Mouse (Mus musculus) left cerebral cortex, postnatal 36 days (tissue): ENCODE measurements around the gene Ddx41. TPM values are rescaled to one million over a fixed set of nuclear protein-coding genes. Genes with fewer than 3 reads are reported as not detected.

ENCODE experiments used
- DNase-seq, 2 experiments: peaks; one replicate each; pipeline ENCODE4 v3.0.0; 2021 to 2022; ENCODE audit warnings: low spot score in 2 of 2, mixed read lengths in 1 of 2
- intact Hi-C: fragments of 180-260 bp; cut with DNase I; formaldehyde crosslinking; loops from one replicate; pipeline ENCODE4 v1.15.1; 2025
- total RNA-seq, 2 experiments: library from RNA; stranded (reverse); gene quantifications; 2 replicates each; pipeline ENCODE4 v1.2.3; 2021

The Ddx41 gene
- total RNA-seq, 2 experiments from 2014 or later = 53.1 to 63.9 TPM

DNA sequence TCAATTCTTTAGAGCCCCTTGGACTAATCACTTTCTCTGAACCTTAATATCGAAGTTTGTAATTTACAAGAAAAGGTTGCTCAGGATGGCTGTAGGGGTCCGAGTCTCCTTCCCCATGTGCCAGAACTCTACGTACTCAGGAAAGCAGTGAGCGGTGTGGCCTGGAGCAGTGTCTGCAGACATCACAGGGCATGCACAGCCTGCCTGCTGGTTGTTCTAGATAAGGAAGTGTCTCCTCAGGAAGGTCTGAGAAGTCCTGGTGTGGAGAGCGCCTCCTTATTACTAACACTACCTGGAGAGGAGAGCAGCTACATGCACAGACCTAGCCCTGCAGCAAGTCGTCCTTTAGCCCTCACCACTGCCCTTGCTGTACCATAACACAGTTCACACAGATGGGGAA lies 8.3 kb upstream of the Ddx41 start:
- no peak for DNase-seq
- intact Hi-C loops = no loop called here

DNA sequence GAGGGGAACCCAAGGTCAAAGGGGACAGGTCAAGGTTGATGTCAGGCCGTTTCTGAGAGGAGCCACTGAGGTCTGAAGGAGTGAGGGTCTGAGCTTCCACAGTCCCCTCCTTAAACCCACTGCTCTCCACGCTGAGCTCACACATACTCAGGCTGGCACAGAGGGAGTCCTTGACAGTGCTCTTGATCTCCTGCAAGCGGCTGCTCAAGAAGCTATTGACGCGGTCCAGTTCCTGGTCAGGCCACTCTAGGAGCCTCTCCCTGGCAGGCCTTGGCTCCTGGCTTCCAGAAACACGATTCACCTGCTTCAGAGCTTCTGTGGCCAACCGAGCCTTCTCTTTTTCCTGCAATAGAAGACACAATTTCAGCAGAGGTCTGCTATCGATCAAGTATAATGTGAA lies 7.0 kb upstream of the Ddx41 start:
- no peak for DNase-seq
- intact Hi-C loops = no loop called here

DNA sequence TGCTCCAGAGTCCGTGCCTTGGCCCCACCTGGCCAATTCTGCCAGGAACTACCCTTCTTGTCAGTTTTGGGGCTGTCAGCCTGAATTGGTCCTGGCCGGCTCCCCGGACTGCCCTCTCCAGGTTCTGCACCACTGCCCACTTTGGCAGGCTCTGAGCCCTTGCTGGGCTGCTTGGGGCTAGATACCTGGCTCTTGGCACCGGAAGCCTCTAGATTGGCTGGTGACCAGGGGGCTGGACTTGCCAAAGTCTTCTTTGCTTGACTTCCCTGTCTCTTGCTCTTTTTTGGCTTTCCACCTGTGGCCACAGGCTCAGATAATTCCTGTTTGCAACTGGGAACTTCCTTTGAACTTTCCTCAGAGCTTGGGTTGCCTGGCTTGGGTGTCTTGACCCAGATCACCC lies 6.4 kb upstream of the Ddx41 start:
- DNase-seq = no peak
- intact Hi-C loops = no loop called here

DNA sequence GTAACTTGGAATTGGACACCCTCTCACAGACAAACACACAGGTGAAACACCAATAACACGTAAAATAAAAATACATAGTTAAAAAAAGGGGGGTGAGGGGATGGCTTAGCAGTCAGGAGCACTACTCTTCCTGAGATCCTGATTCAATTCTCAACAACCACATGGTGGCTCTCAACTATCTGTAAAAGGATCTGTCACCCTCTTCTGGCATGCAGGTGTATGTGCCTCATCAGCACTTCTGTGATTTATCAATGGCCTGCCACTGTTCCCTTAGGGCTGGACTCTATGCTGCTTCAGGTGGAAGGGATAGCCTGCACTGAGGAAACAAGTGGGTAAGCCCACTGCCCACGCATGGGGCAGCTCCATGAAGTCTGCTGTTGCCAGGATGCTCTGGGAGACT lies 4.5 kb upstream of the Ddx41 start:
- no peak for DNase-seq
- intact Hi-C loops = no loop called here

DNA sequence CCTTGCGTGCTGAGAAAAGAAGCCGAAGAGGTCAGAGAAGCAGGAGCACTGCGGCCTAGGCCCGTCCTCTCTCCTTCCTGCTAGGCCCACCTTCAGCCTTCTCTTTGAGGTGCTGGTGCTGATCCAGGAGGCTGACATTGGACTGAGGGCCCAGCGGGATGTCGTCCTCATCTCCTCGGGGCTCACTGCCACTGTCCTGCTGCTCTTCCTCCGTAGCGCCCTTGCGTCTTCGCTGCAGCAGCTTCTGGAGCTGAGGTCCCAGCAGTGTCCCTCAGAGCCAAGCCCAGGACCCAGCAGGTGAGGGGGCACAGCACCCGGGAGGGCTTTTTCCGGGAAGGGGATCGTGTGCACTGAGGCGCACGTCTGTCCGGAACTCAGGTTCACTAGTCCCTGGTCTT lies 663 bp downstream of the Ddx41 start:
- no peak for DNase-seq
- intact Hi-C loops = loop anchor here (5.0 kb wide), 1 partner anchor 113 kb away; no protein-coding TSS in a partner anchor

DNA sequence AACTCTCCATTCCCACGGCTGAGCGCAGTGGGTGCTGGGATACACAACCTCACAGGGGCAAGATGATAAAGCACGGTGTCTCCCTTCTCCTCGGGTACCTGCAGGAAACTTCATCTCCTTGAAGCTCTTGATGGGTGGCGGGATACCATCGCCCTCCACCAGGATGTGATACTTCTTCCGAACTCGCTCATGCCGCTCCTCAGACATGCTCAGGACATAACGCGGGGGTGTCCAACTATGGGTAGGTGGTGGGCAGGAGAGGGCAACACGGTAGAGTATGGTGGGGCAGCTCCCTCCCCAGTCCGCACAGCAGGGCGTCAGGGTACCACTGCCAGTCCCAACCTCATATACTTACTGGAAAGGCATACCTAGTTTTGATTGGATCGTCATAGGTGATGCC lies 1.3 kb downstream of the Ddx41 start:
- intact Hi-C loops = loop anchor here (5.0 kb wide), 1 partner anchor 113 kb away; no protein-coding TSS in a partner anchor
- DNase-seq = no peak

DNA sequence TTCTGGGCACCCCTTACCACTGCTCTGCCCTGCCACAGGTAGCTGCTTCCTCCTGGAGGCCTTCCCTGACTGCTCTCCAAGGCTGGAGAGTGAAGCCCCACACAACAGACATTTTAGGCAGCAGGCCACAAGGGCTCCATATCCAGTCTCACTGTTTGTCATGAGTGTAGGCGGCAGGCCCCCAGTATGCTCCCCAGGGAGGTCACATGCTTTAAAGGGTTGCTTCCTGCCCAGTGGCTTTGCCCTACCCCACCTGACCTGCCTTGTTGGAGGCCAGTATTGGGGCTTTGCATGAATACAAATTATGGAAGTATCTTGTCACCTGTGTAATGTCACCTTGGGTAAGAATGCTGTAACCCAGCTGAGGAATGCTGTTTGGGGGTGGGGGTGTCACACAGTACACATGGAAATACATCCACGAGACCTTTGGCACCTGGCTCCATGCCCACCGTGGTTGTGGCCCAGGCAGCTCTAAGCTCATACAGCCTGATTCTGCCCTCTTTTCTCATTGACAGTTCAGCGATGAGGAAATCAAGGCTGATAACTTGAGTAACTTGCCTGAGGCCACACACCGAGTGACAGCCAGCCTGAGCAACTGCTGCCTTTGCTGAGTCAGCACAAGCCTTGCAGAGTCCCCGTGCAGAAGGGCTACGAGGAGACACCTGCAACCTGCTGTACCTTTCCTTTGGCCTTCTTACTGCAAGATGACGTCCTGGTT lies 7.1 kb downstream of the Ddx41 start, which contains the start of gene Dok3:
Dok3 (minus strand) TSS at position 99 of the 718 bp plus-strand sequence.
- DNase-seq = no peak
- intact Hi-C loops = no loop called here

DNA sequence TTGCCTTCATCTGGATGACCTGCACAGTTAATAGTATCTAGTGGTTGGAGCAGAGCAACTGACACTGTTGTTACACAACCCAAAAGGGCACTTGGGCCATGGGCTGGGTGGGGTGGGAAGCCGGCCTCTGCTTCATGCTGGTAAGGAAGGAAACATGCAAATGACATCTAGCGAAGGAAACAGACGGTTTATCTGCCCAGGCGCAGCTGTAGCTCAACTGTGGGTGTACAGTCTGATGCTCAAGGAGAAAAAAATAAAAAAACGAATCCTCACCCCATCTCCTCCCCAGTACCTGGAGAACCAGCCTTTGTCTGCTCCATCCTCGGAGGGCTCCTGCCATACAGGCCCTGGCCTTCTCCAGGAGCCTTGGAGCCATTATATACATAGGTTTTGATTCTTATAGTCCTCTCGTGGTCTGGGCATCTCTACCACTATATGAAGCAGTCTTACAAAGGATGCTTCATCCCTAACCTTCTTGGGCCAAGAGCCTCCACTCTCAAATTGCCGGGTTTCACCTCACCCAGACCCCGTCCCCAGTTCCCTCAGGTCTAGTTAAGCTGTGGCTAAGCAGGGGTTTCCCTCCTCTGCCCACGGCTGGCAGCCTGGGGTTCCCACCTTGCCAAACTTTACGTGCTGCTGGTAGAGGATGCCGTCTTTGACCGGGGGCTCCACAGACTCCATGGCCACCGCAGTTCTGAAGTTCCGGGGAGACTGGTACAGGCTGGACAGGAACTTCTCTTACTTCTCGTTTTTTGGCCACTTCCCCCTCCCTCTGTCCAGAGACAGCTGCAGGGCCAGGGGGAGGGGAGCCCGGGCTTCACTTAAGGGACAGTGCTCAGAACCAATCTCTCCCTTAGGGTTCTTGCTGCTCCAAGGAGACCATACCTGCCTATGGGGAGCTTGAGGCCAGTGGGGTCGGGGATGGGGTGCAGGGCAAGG lies 8.4 kb downstream of the Ddx41 start:
- intact Hi-C loops = no loop called here
- no peak for DNase-seq

DNA sequence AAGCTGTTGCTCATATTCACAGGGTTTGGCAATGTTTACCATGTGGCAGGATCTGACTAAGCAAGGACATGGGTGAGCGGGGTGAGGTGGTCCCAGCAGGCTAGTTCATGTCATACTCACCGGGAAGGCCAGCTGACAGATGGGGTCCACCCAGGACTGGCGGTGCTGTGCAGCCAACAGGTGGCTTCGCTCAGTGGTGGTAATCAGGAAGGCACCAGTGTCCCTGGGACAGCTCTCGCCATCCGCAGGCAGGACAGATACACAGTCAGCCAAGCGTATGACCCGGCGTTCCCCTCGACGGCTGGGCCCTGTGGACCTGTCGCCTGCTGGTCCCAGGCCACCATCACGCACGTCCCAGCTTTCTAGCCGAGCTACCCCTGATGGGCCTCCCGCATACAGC lies 9.2 kb downstream of the Ddx41 start:
- no peak for DNase-seq
- intact Hi-C loops = no loop called here

DNA sequence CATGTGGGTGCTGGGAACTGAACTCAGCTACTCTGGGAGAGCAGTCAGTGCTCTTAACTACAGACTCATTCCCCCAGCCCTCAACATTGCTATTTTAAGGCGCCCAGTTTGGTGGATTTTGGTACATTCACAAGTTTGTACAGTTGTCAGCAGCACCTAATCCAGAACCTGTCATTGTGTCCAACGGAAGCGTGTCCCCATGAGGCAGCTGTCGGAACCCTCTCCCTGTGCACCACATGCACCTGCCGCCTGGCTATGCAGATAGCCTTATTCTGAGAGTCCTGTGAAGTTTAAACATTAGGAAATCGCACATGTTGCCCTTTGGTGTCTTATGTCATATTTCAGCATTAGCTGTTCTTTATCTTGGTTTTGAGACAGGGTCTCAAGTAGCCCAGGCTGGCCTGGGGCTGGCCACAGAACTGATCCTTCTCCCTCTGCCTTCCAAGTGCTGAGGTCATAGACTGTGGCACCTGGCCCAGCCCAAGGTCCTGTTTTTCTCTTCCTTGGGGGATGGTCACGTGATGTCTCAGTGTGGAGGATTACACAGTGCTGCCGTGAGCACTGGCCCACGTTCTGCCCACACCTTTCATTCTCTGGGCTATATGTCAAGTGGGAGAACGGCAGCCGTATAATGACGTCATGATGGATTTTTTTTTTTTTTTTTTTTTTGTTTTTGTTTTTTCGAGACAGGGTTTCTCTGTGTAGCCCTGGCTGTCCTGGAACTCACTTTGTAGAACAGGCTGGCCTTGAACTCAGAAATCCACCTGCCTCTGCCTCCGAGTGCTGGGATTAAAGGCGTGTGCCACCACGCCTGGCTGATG lies 10.5 kb downstream of the Ddx41 start:
- DNase-seq = no peak
- intact Hi-C loops = no loop called here

DNA sequence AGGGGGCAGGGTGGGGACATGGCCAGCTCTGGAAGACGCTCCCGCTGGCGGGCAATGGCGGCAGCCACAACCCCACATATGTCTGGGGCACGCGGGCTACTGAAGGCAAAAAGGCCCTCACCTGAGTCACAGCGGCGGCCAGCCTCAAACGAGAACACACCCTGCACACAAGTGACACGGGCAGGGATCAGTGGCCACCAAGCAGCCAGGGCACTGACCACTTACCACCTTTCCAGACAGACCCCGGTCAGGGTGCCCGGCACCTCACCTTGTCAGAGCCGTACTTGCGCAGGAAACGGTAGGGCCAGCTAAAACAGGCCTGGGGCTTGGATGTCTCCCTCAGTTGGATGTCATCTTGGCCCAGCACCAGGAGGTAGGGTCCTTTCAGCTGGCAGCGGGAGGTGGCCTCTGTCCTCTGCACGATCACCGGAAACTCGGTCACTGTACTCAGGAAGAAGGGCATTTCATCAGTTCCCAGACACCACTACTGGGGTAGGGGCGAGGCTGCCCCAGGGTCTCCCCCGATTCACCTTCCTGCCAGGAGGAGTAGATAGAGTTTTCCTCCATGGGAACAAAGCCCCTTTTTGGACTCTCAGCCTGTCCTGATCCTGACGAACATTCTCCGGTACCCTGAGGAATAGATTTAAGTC lies 12.4 kb downstream of the Ddx41 start:
- DNase-seq = no peak
- intact Hi-C loops = no loop called here

DNA sequence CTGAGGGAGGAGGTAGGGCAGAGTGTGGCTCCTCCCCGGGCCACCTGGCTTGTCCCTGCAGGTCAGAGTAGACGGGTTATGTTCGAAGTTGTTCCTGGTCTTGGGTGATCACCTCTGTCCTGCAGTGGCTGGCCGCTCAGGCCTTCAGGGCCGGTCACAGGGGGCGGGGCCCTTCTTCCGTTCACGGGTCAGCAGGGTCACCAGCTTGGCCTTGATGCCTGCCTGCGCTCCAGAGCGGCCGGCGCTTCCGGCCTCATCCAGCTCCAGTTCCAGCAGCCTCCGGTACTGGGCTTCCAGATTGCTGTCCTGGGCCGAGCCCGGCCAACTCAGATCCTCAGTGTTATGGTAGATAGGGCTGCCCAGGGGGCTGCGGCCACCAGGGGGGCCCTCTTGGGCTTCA lies 13.2 kb downstream of the Ddx41 start:
- DNase-seq = no peak
- intact Hi-C loops = no loop called here

DNA sequence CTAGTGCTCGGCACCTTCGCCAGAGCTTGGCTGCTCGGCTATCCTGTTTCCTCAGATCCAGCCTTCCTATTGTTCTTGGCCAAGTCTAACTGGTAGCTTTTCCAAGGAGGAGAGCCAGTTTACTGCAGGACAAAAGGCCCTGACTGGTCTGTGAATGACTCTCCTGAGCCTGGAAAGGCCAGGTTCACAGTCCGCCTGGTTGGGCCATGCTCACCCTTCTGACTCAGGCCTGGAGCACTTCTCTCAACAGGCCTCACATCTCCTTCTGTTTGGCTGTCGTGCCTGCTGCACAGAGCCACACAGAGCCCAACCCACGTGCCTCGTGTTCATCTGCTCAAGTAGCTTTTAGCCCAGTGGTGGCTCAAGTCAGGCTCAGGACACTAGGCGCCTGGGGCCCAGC lies 13.7 kb downstream of the Ddx41 start:
- intact Hi-C loops = no loop called here
- DNase-seq = no peak

DNA sequence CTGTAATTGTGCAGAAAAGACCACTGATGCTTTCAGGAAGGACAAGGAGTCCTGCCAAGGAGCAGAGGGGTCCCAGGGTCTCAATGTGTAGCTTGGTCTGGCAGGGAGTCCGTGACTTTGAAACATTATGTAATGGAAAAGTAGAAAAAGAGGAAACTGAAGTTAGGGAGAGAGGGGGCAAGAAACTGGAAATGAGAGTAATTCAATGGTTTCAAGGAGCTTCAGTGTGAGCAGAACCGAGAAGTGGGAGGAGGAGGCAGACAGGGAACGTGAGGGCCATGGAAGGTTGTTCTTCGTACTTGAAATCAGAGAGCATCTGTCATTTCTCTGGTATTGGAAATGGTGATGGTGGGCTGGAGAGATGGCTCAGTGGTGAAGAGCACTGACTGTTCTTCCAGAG lies 16.9 kb downstream of the Ddx41 start:
- intact Hi-C loops = no loop called here
- no peak for DNase-seq

DNA sequence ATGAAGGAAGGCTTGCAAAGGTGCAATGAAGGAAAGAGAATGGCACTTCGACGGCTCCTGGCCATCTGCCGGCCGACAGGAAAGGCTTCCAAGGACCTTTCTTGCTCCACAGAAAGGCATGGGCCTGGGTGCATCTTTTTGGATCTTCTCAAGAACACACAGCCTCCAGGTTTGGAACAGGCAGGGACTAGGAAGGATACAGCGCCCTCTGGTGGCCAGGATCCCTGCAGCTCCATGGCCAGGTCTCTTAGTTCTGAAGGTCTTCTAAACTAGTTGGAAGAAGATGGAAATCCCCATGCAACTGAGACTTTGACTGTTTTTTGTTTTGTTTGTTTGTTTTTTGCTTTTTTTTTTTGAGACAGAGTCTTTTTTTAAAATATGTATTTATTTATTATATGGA lies 19.5 kb downstream of the Ddx41 start:
- peak; percentile 85 to 88 for DNase-seq
- intact Hi-C loops = loop anchor here (2.0 kb wide), 1 partner anchor 44 kb away; no protein-coding TSS in a partner anchor

DNA sequence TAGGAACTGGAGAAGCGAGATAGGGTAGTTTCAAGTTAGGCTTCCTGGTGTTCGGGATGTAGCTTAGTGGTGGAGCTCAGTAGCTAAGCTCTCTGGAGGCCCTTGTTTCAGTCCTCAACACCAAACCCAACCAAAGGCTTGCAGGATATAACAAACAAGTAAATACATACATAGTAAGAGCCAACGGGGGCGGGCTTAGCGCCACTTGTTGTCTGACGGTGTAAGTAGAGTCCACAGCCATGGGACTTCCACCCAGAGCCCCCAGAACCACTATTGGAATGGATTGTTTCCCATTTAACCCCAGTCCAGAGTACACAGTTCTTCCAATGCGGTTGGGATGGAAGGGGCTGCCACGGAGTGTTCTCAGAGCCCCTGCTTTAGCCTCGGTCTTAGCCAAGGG lies 22.6 kb downstream of the Ddx41 start:
- intact Hi-C loops = loop anchor here (2.0 kb wide), 2 partner anchors 31 to 109 kb away; no protein-coding TSS in a partner anchor
- no peak for DNase-seq

DNA sequence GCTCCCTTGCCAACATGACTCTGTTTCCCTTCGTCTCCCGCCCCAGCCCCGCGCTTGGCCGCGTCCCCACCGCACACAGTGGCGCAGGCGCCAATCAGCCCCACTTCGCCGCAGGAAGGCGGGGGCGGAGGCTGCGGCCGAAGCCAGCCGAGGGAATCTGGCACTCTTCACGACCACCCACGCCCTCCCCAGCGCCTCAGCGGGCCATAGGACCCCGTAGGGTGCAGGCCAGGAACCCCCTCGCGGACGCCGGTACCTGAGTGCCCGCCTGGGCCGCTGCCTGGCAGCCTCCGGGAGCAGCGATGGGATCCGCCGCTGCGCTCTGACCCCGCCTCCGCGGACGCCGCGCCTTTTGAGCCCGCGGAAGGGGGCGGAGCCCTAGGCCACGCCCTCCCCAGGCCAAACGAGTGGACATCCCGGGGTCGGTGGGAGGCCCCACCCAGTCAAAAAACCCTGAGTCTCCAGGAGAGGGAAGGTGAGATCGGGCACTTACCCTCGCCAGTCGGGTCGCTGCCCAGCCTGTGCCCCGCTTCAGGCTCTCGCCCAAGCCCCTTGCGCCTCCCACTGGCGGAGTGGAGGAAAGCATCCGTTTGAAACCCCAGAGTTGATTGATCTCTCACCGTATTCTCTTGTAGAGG lies 23.2 kb downstream of the Ddx41 start, which contains the start of gene Pdlim7:
Pdlim7 (minus strand) TSS at position 566 of the 638 bp plus-strand sequence.
- DNase-seq = peak; percentile 89 to 90
- intact Hi-C loops = loop anchor here (2.0 kb wide), 2 partner anchors 30 to 108 kb away; no protein-coding TSS in a partner anchor

DNA sequence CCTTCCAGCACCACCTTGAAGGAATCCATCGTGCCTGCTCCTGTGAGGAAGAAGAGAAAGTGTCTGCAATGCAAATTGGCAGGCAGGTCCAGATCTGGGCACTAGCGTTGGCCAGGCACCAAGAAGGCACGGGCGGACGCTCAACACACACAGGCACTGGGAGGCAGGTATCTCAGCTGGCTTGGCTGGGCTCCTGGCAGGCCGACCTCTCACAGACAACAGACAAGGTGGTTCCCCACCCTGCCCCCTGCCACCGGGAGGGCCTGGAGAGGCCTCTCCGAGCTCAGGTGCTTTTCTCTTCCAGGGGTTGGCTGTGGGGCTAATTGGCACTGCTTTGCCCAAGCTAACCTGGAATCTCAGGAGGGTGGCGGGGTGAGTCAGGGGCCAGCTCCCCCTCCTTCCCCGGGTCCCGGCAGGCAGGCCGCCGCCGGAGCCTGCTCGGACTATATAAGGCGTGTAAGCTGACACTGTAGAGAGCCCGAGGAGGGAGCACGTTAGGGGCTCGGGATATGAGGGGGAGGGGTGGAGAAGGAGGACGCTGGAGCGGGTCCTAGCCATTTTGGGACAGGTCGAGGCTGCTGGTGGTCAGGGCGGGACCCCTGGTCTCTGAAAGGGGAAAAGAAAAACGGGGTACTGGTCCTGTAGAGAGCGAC lies 24.0 kb downstream of the Ddx41 start:
- peak in 1 of 2 experiments; percentile 43 for DNase-seq
- intact Hi-C loops = loop anchor here (2.0 kb wide), 2 partner anchors 30 to 108 kb away; no protein-coding TSS in a partner anchor
